Mouse (Mus musculus): ENCODE data around the gene 1700020N01Rik. TPM values are rescaled to one million over a fixed set of nuclear protein-coding genes. Genes with fewer than 3 reads are reported as not detected.

The 1700020N01Rik gene
- 0.37 TPM in 1 of 2 replicates, not detected in the other for total RNA-seq (2017)

- ATAC-seq (ENCODE audit: extremely low read depth, insufficient number of reproducible peaks, low FRiP score, poor library complexity, severe bottlenecking) = no peak
These were observed at the start of gene 1700020N01Rik for GRCm38 (mm10) chr10:21592896-21593380. Gene 1700020N01Rik (plus strand): TSS chr10:21593145.

- no peak for ATAC-seq (ENCODE audit: extremely low read depth, insufficient number of reproducible peaks, low FRiP score, poor library complexity, severe bottlenecking)
These were observed 49.2 kb upstream of the 1700020N01Rik start for GRCm38 (mm10) chr10:21543576-21544278.

DNA sequence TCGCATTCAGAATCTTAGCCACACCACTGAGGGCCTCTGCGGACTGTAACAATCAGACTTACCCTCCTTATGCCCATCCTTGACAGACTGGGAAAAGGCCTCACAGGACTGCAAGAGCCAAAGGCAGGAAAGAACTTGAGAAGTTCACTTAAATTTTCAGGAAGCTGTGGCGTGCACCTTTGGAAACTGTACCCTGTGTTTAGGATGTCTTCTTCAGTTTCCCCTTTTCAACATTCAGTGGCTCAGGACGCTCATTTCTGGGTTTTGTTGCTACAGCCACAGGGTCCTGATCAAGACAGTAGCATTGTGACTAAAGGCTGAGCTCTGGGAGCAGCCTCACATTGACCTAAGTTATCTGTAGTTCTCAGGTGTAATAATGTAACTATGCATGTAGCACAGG is 48.2 kb upstream of the 1700020N01Rik start:
- ATAC-seq (ENCODE audit: extremely low read depth, insufficient number of reproducible peaks, low FRiP score, poor library complexity, severe bottlenecking) = no peak

DNA sequence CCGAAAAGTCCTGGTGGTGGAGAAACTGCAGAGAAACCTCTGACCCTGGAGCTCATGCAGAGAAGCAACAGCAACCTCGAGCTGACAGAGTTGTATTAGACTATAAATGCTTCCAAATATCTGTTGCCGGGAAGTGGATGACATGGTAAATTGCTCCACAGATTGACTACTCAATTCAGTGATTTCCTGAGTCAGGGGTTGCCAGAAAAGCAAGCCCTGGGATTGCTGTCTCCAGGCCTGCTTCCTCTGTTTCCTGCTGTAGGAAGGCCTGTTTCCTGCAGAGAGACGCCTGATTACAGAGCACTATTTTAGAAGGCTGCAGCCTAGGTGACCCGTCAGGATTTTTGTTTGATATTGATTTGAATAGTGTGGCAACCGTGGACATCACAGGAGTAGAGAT is 47.5 kb upstream of the 1700020N01Rik start:
- ATAC-seq (ENCODE audit: extremely low read depth, insufficient number of reproducible peaks, low FRiP score, poor library complexity, severe bottlenecking) = no peak

GRCm38 (mm10) chr10:21548871-21549505 is 44.0 kb upstream of the 1700020N01Rik start:
- ATAC-seq (ENCODE audit: extremely low read depth, insufficient number of reproducible peaks, low FRiP score, poor library complexity, severe bottlenecking) = no peak

GRCm38 (mm10) chr10:21552967-21553682 is 39.8 kb upstream of the 1700020N01Rik start:
- no peak for ATAC-seq (ENCODE audit: extremely low read depth, insufficient number of reproducible peaks, low FRiP score, poor library complexity, severe bottlenecking)

GRCm38 (mm10) chr10:21553683-21554035 is 39.3 kb upstream of the 1700020N01Rik start:
- no peak for ATAC-seq (ENCODE audit: extremely low read depth, insufficient number of reproducible peaks, low FRiP score, poor library complexity, severe bottlenecking)

- no peak for ATAC-seq (ENCODE audit: extremely low read depth, insufficient number of reproducible peaks, low FRiP score, poor library complexity, severe bottlenecking)
These were observed 37.9 kb upstream of the 1700020N01Rik start for GRCm38 (mm10) chr10:21554896-21555580.

DNA sequence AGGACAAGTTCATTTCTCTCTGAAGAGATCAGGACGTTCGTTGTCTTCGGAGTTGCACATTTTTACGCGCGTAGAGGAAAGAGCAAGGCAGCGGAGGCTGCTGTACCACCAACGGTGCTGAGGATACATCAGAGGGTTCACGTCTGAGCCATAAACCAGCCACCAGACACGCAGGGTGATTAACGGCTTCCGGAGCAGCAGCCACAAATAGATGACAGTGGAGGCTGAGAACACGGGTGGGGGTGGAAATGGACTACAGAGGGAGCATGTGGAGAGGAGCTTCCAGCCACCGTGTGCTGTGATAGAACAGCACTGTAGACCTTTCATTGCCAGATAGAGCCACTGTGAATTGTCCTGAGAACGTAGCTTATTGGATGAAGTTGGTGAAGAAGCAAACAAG is 33.2 kb upstream of the 1700020N01Rik start:
- ATAC-seq (ENCODE audit: extremely low read depth, insufficient number of reproducible peaks, low FRiP score, poor library complexity, severe bottlenecking) = no peak

DNA sequence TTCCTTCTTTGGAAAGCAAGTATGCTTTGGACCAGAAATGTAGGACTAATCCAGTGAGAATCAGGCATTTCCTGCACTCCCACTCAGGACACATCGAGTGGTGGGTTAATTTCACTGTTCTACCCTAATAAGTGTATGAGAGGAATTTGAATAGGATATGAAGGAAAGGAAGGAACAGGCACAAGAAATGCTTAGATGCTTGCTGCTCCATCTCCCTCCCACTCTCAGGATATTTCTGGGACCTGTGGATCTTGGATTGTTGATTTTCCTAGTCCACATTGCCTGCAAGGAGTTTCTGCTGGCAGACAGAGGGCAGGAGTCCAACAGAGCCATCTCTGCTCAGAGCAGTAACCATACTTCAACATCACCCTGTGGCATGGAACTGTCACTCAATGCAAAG is 31.8 kb upstream of the 1700020N01Rik start:
- ATAC-seq (ENCODE audit: extremely low read depth, insufficient number of reproducible peaks, low FRiP score, poor library complexity, severe bottlenecking) = no peak

GRCm38 (mm10) chr10:21563446-21563845 is 29.5 kb upstream of the 1700020N01Rik start:
- no peak for ATAC-seq (ENCODE audit: extremely low read depth, insufficient number of reproducible peaks, low FRiP score, poor library complexity, severe bottlenecking)

DNA sequence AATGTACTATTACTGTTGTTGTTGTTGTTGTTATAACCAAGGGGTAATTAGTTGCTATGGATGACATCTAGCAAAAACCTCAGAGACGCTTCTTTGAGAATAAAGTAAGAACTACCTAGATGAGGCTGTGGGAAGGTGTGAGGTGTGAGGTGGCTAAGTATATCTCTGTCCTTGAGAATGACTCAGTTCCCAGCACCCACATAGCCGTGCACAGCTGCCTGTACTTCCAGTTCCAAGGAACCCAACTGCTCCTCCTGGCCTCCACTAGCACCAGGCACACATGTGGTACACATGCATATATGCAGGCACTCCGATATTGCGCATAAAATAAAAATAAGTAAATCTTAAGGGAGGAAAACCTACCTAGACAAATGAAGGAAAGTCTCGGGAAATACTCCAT is 28.8 kb upstream of the 1700020N01Rik start:
- ATAC-seq (ENCODE audit: extremely low read depth, insufficient number of reproducible peaks, low FRiP score, poor library complexity, severe bottlenecking) = no peak

DNA sequence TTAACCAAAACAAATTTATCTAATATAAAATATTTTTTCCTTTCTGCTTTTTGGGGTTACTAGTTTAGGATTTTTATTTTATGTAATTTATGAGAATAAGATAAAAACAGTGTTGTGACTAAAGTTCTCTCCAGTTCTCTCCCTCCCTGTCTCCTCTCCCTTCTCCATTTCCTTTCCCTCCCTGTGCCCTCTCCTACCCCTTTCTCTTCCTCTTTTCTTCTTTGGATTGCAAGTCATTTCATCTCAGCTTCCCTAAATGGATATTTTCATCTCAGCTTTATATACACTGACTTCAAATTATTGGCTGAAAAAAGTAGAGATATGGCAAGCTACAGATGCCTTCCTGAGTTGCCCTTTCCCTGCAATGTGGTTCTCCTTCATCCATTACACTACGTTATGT is 26.9 kb upstream of the 1700020N01Rik start:
- no peak for ATAC-seq (ENCODE audit: extremely low read depth, insufficient number of reproducible peaks, low FRiP score, poor library complexity, severe bottlenecking)

GRCm38 (mm10) chr10:21571615-21572014 is 21.3 kb upstream of the 1700020N01Rik start:
- no peak for ATAC-seq (ENCODE audit: extremely low read depth, insufficient number of reproducible peaks, low FRiP score, poor library complexity, severe bottlenecking)

- ATAC-seq (ENCODE audit: extremely low read depth, insufficient number of reproducible peaks, low FRiP score, poor library complexity, severe bottlenecking) = no peak
These were observed 19.2 kb upstream of the 1700020N01Rik start for GRCm38 (mm10) chr10:21573713-21574112.

DNA sequence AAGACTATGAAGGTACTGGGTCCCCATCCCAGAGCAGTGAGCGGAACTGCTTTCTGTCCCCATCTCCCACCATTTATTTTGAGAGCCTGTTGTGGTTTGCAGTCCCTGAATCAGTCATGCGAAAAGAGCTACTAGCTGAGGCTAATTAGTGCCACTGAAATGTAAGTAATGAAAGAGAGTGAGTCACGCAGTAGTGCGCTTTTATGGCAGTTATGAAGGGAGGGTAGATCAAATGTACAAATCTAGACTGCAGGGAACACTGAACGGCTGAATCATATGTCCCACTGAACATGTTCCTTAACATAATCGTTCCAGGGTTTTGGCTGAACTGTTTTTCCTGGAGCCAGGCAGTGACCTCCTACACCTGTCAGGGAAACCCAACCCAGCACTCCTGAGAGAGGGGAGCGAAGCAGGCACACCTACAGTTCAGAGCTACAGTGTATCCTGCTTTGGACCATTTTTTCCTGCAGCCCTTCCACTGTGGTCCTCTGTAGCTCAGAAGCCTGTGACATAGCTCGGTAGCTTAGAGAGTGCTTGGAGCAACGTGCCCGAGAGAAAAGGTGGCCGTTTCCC is 17.1 kb upstream of the 1700020N01Rik start:
- no peak for ATAC-seq (ENCODE audit: extremely low read depth, insufficient number of reproducible peaks, low FRiP score, poor library complexity, severe bottlenecking)

GRCm38 (mm10) chr10:21577798-21578197 is 15.1 kb upstream of the 1700020N01Rik start:
- no peak for ATAC-seq (ENCODE audit: extremely low read depth, insufficient number of reproducible peaks, low FRiP score, poor library complexity, severe bottlenecking)

GRCm38 (mm10) chr10:21581546-21581945 is 11.4 kb upstream of the 1700020N01Rik start:
- ATAC-seq (ENCODE audit: extremely low read depth, insufficient number of reproducible peaks, low FRiP score, poor library complexity, severe bottlenecking) = no peak

- ATAC-seq (ENCODE audit: extremely low read depth, insufficient number of reproducible peaks, low FRiP score, poor library complexity, severe bottlenecking) = no peak
These were observed 5.9 kb upstream of the 1700020N01Rik start for GRCm38 (mm10) chr10:21587041-21587440.
